ENCODE assay signal across 8 mouse cellular contexts in genomic region chr5:29435491-29435890, GRCm38 (mm10). TPM values are rescaled to one million over a fixed set of nuclear protein-coding genes. Genes with fewer than 3 reads are reported as not detected.
DNase-seq lines count a peak whose midpoint lies in the region; ATAC-seq lines count a peak whose summit lies in the region.

No protein-coding gene starts in this region.

- H3K9ac ChIP-seq in lung, embryonic 16.5 days (ENCODE audit: low read length), result peak overlapping the region; percentile 88
- peak overlapping the region; percentile 78 for H3K9ac ChIP-seq in embryonic facial prominence, embryonic 15.5 days
- H3K9ac ChIP-seq in limb, embryonic 13.5 days, result peak overlapping the region; percentile 93
- H3K9ac ChIP-seq in stomach, embryonic 14.5 days (replicated peaks; ENCODE audit: low read depth, low read length), result peak overlapping the region; percentile 85

- peak overlapping the region; percentile 96 for H3K4me3 ChIP-seq in lung, embryonic 16.5 days (ENCODE audit: low read length)
- peak overlapping the region; percentile 98 for H3K4me3 ChIP-seq in embryonic facial prominence, embryonic 15.5 days (replicated peaks)
- peak overlapping the region; percentile 87 for H3K4me3 ChIP-seq in limb, embryonic 13.5 days
- peak overlapping the region; percentile 92 for H3K4me3 ChIP-seq in stomach, embryonic 14.5 days (ENCODE audit: low read depth, low read length)

- H3K4me1 ChIP-seq in lung, embryonic 16.5 days (replicated peaks; ENCODE audit: control insufficient read depth, insufficient read depth, low read length), result peaks cover 16% of the 10 kb centered on the region
- peaks cover 18% of the 10 kb centered on the region for H3K4me1 ChIP-seq in embryonic facial prominence, embryonic 15.5 days
- peaks cover 25% of the 10 kb centered on the region for H3K4me1 ChIP-seq in limb, embryonic 13.5 days
- H3K4me1 ChIP-seq in stomach, embryonic 14.5 days (ENCODE audit: control insufficient read depth, insufficient read depth, low read length), result peaks cover 17% of the 10 kb centered on the region

- 39% methylated on average over 8 of the region's 8 CpGs for WGBS in lung, embryonic 16.5 days
- WGBS in embryonic facial prominence, embryonic 15.5 days, result 41% methylated on average over 8 of the region's 8 CpGs
- WGBS in limb, embryonic 13.5 days, result 45% methylated on average over 8 of the region's 8 CpGs
- 41% methylated on average over 8 of the region's 8 CpGs for WGBS in stomach, embryonic 14.5 days

- no peak for DNase-seq in lung, adult 18-20 months
- DNase-seq in thymus, adult 18-20 months, result no peak
- no peak for DNase-seq in left cerebral cortex, postnatal 4 days
- DNase-seq in thymus, postnatal 14 days, result no peak

- H3K4me2 ChIP-seq in lung, embryonic 16.5 days (ENCODE audit: low read depth, low read length), result peak overlapping the region; percentile 73
- peak overlapping the region; percentile 89 for H3K4me2 ChIP-seq in embryonic facial prominence, embryonic 15.5 days (replicated peaks)
- peak overlapping the region; percentile 95 for H3K4me2 ChIP-seq in limb, embryonic 13.5 days (replicated peaks)
- peak overlapping the region; percentile 91 for H3K4me2 ChIP-seq in stomach, embryonic 14.5 days (replicated peaks; ENCODE audit: low read depth, low read length)

- H3K9me3 ChIP-seq in lung, embryonic 16.5 days (ENCODE audit: control insufficient read depth, low read length), result no peaks in the 10 kb centered on the region
- H3K9me3 ChIP-seq in embryonic facial prominence, embryonic 15.5 days (replicated peaks), result no peaks in the 10 kb centered on the region
- no peaks in the 10 kb centered on the region for H3K9me3 ChIP-seq in limb, embryonic 13.5 days
- H3K9me3 ChIP-seq in stomach, embryonic 14.5 days (ENCODE audit: control insufficient read depth, low read depth, low read length), result no peaks in the 10 kb centered on the region

- H3K27me3 ChIP-seq in lung, embryonic 16.5 days (ENCODE audit: control insufficient read depth, insufficient read depth, low read depth, low read length), result no peaks in the 10 kb centered on the region; the same call in 1 of the 2 replicates
- peaks cover 4% of the 10 kb centered on the region; the same call in 1 of the 2 replicates for H3K27me3 ChIP-seq in embryonic facial prominence, embryonic 15.5 days
- H3K27me3 ChIP-seq in limb, embryonic 13.5 days, result peaks cover 20% of the 10 kb centered on the region; the same call in 1 of the 2 replicates
- H3K27me3 ChIP-seq in stomach, embryonic 14.5 days (ENCODE audit: control insufficient read depth, insufficient read depth, low read length), result no peaks in the 10 kb centered on the region

- intact Hi-C loops in left cerebral cortex, postnatal 4 days (cut with DNase I), result no loop called here

- H3K27ac ChIP-seq in lung, embryonic 16.5 days (ENCODE audit: low read length), result no peak overlapping the region
- H3K27ac ChIP-seq in embryonic facial prominence, embryonic 15.5 days (replicated peaks), result no peak overlapping the region
- H3K27ac ChIP-seq in limb, embryonic 13.5 days, result no peak overlapping the region
- H3K27ac ChIP-seq in stomach, embryonic 14.5 days (ENCODE audit: low read length), result no peak overlapping the region

- H3K36me3 ChIP-seq in lung, embryonic 16.5 days (ENCODE audit: control insufficient read depth, insufficient read depth, low read length), result peaks cover 21% of the 10 kb centered on the region
- peaks cover 44% of the 10 kb centered on the region for H3K36me3 ChIP-seq in embryonic facial prominence, embryonic 15.5 days
- H3K36me3 ChIP-seq in limb, embryonic 13.5 days, result peaks cover 46% of the 10 kb centered on the region
- peaks cover 30% of the 10 kb centered on the region for H3K36me3 ChIP-seq in stomach, embryonic 14.5 days (ENCODE audit: control insufficient read depth, insufficient read depth, low read length)

- ATAC-seq in lung, embryonic 16.5 days (ENCODE audit: low read depth), result no peak
- no peak for ATAC-seq in embryonic facial prominence, embryonic 15.5 days (ENCODE audit: insufficient number of reproducible peaks, low FRiP score, low TSS enrichment, low read depth)
- ATAC-seq in limb, embryonic 13.5 days (ENCODE audit: low FRiP score, low read depth), result no peak
- no peak for ATAC-seq in stomach, embryonic 14.5 days (ENCODE audit: insufficient number of reproducible peaks, insufficient read depth, low FRiP score, low read depth)

RNA-seq across cellular contexts. Expression of gene Nom1, which starts 1.0 kb away (rescaled TPM):
- 24.7 and 25.0 TPM in 2 replicates for polyA plus RNA-seq in lung, embryonic 16.5 days (2015; fragmentation: Nextera tagmentation; extraction: Ambion mirVana)
- 24.6 and 25.5 TPM in 2 replicates for polyA plus RNA-seq in embryonic facial prominence, embryonic 15.5 days (2015; fragmentation: Nextera tagmentation; extraction: Ambion mirVana)
- polyA plus RNA-seq in limb, embryonic 13.5 days (2015; fragmentation: Nextera tagmentation; extraction: Ambion mirVana), result 27.0 and 30.4 TPM in 2 replicates
- 19.0 and 23.4 TPM in 2 replicates for polyA plus RNA-seq in stomach, embryonic 14.5 days (2014; fragmentation: Nextera tagmentation; extraction: Ambion mirVana)
- 10 to 100 TPM; 21.9 to 22.4 TPM for total RNA-seq in left cerebral cortex, postnatal 4 days (2021)

RNA-seq across cellular contexts. Expression of gene Mnx1, which starts 42.8 kb away (rescaled TPM):
- polyA plus RNA-seq in lung, embryonic 16.5 days (2015; fragmentation: Nextera tagmentation; extraction: Ambion mirVana), result not detected in 2 replicates
- polyA plus RNA-seq in embryonic facial prominence, embryonic 15.5 days (2015; fragmentation: Nextera tagmentation; extraction: Ambion mirVana), result 0.11 and 0.13 TPM in 2 replicates
- polyA plus RNA-seq in limb, embryonic 13.5 days (2015; fragmentation: Nextera tagmentation; extraction: Ambion mirVana), result 0.08 and 0.18 TPM in 2 replicates
- polyA plus RNA-seq in stomach, embryonic 14.5 days (2014; fragmentation: Nextera tagmentation; extraction: Ambion mirVana), result 3.0 and 4.8 TPM in 2 replicates
- not detected for total RNA-seq in left cerebral cortex, postnatal 4 days (2021)

RNA-seq across cellular contexts. Expression of gene Lmbr1, which starts 57.3 kb away (rescaled TPM):
- polyA plus RNA-seq in lung, embryonic 16.5 days (2015; fragmentation: Nextera tagmentation; extraction: Ambion mirVana), result 10.4 and 10.7 TPM in 2 replicates
- polyA plus RNA-seq in embryonic facial prominence, embryonic 15.5 days (2015; fragmentation: Nextera tagmentation; extraction: Ambion mirVana), result 9.9 and 10.3 TPM in 2 replicates
- polyA plus RNA-seq in limb, embryonic 13.5 days (2015; fragmentation: Nextera tagmentation; extraction: Ambion mirVana), result 10.1 and 10.2 TPM in 2 replicates
- 12.9 and 14.2 TPM in 2 replicates for polyA plus RNA-seq in stomach, embryonic 14.5 days (2014; fragmentation: Nextera tagmentation; extraction: Ambion mirVana)
- 10 to 100 TPM; 38.6 to 41.3 TPM for total RNA-seq in left cerebral cortex, postnatal 4 days (2021)
